Mouse (Mus musculus) limb, embryonic 12.5 days (tissue): ENCODE measurements around the gene Zfp605. TPM values are rescaled to one million over a fixed set of nuclear protein-coding genes. Genes with fewer than 3 reads are reported as not detected.

Experiments used
- ATAC-seq: fragments of 200-750 bp; cut with Nextera tagmentation; 2 replicates; pipeline ENCODE4 v1.8.0; 2017; ENCODE audit warnings: low read depth, moderate TSS enrichment; ENCODE audit not compliant: insufficient number of reproducible peaks, insufficient read depth, low FRiP score, low TSS enrichment
- H3K27ac ChIP-seq: fragments of 300-500 bp; sonication (generic); 2 replicates; pipeline ENCODE4 v1.5.1; 2016; ENCODE audit warnings: mild to moderate bottlenecking, moderate library complexity
- H3K27me3 ChIP-seq: fragments of 300-500 bp; sonication (generic); 2 replicates; pipeline ENCODE4 v1.6.1; 2016; ENCODE audit warnings: mild to moderate bottlenecking, moderate library complexity
- H3K36me3 ChIP-seq: fragments of 300-500 bp; sonication (generic); 2 replicates; pipeline ENCODE4 v1.6.1; 2016; ENCODE audit warnings: mild to moderate bottlenecking, moderate library complexity
- H3K4me1 ChIP-seq: fragments of 300-500 bp; sonication (generic); replicated peaks from 2 replicates; pipeline ENCODE4 v1.6.1; 2016
- H3K4me2 ChIP-seq: fragments of 300-500 bp; sonication (generic); 2 replicates; pipeline ENCODE4 v1.6.1; 2016; ENCODE audit warnings: mild to moderate bottlenecking, moderate library complexity
- H3K4me3 ChIP-seq: fragments of 300-500 bp; sonication (generic); replicated peaks from 2 replicates; pipeline ENCODE4 v1.5.1; 2016; ENCODE audit warnings: mild to moderate bottlenecking
- H3K9ac ChIP-seq: fragments of 300-500 bp; sonication (generic); replicated peaks from 2 replicates; pipeline ENCODE4 v1.6.1; 2016; ENCODE audit warnings: mild to moderate bottlenecking, moderate library complexity
- H3K9me3 ChIP-seq: fragments of 300-500 bp; sonication (generic); 2 replicates; pipeline ENCODE4 v1.6.1; 2016; ENCODE audit warnings: mild to moderate bottlenecking, moderate library complexity
- WGBS: fragments of 180-500 bp; shearing (Covaris S2); methylation state at CpG from one replicate; pipeline ENCODE4 v1.1.7; 2016; 5-methylcytosine and 5-hydroxymethylcytosine counted together
- polyA plus RNA-seq: library from polyadenylated mRNA; unstranded; fragments of >200 nt; fragmentation: Nextera tagmentation; extraction: Ambion mirVana; gene quantifications from 2 replicates; pipeline ENCODE4 v1.2.1, GENCODE M21; 2016

Gene Zfp605
- polyA plus RNA-seq, 1 experiment from 2014 or later = 5.0 TPM

DNA sequence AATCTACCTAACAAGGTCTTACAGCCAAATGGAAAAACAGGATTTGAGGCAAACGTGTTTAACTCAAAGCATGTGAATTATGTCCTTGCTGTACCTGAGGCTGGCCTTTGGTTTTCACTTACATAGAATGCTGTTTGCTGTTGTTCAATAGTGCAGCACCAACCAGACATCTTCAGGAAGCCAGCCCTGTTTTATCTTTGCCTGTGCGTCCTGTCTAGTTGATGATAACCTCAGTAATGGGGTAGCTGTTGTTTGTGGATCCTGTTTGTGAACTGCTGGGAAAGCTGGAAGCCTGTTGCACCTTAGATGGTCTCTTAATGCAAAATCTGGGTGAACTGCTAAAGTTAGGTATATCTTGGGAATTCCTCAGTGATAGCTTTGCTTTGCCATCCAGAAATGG is 68.7 kb downstream of the Zfp605 start:
- Histone ChIP-seq H3K27me3 (no peaks in the 10 kb centered on the region), H3K9me3 (no peaks in the 10 kb centered on the region), H3K4me1 (peaks cover 12% of the 10 kb centered on the region), H3K4me2 (no peak overlapping the region), H3K36me3 (peaks cover 21% of the 10 kb centered on the region), H3K9ac (no peak overlapping the region), H3K27ac (no peak overlapping the region), H3K4me3 (no peak overlapping the region)
- no peak for ATAC-seq
- WGBS = 89% methylated on average over 2 of the region's 2 CpGs

Other genes with a start within 250 kb of the Zfp605 start
- gene Gm15446, start 186.7 kb upstream of the Zfp605 start, polyA plus RNA-seq = 0.72 and 0.89 TPM in 2 replicates
- 26.0 and 27.8 TPM in 2 replicates for gene Zfp932, start 113.6 kb upstream of the Zfp605 start, polyA plus RNA-seq
- gene Gm17655, start 37.6 kb upstream of the Zfp605 start, polyA plus RNA-seq = 4.3 and 6.0 TPM in 2 replicates
- 1.1 and 1.7 TPM in 2 replicates for gene Gm35315, start 15.7 kb upstream of the Zfp605 start, polyA plus RNA-seq
- 1.8 and 2.0 TPM in 2 replicates for gene Plcxd1, start 10.1 kb upstream of the Zfp605 start, polyA plus RNA-seq
- 41.7 and 42.5 TPM in 2 replicates for gene Gtpbp6, start 1.9 kb upstream of the Zfp605 start, polyA plus RNA-seq
- gene Chfr, start 25.8 kb downstream of the Zfp605 start, polyA plus RNA-seq = 32.4 and 34.2 TPM in 2 replicates
- 25.1 and 26.6 TPM in 2 replicates for gene Golga3, start 66.6 kb downstream of the Zfp605 start, polyA plus RNA-seq
- gene Ankle2, start 120.9 kb downstream of the Zfp605 start, polyA plus RNA-seq = 41.3 and 43.2 TPM in 2 replicates
- gene Pgam5, start 159.8 kb downstream of the Zfp605 start, polyA plus RNA-seq = 87.7 and 88.1 TPM in 2 replicates
- gene Pxmp2, start 176.1 kb downstream of the Zfp605 start, polyA plus RNA-seq = 9.7 and 11.0 TPM in 2 replicates
- gene Pole, start 176.2 kb downstream of the Zfp605 start, polyA plus RNA-seq = 45.2 and 47.7 TPM in 2 replicates
- 0.74 and 1.1 TPM in 2 replicates for gene P2rx2, start 233.1 kb downstream of the Zfp605 start, polyA plus RNA-seq
- gene Lrcol1, start 234.6 kb downstream of the Zfp605 start, polyA plus RNA-seq = not detected in 2 replicates